Mouse (Mus musculus) myocyte (in vitro differentiated cells): Measurements from ENCODE around the gene Tulp1. TPM values are rescaled to one million over a fixed set of nuclear protein-coding genes. Genes with fewer than 3 reads are reported as not detected.

ENCODE experiments used
- H3K27me3 ChIP-seq: one replicate; pipeline ENCODE4 v1.6.1; 2011; ENCODE audit not compliant: control insufficient read depth, insufficient read depth, insufficient read length
- H3K36me3 ChIP-seq: one replicate; pipeline ENCODE4 v1.6.1; 2011; ENCODE audit not compliant: control insufficient read depth, insufficient read depth
- H3K4me2 ChIP-seq: one replicate; pipeline ENCODE4 v1.6.1; 2011; ENCODE audit warnings: low read depth, control low read depth
- H3K4me3 ChIP-seq: one replicate; pipeline ENCODE4 v1.5.1; 2011; ENCODE audit warnings: mild to moderate bottlenecking, control low read depth, moderate library complexity
- H3K79me2 ChIP-seq: one replicate; pipeline ENCODE4 v1.6.1; 2011; ENCODE audit not compliant: control insufficient read depth, insufficient read depth
- H3ac ChIP-seq: one replicate; pipeline ENCODE4 v1.6.1; 2011; ENCODE audit not compliant: control insufficient read depth, insufficient read length
- CEBPB ChIP-seq: IDR thresholded peaks from 2 replicates; pipeline ENCODE4 v1.6.1; 2011; ENCODE audit warnings: mild to moderate bottlenecking, moderate library complexity; ENCODE audit not compliant: poor library complexity, insufficient read depth, severe bottlenecking
- E2F4 ChIP-seq: IDR thresholded peaks from one replicate; pipeline ENCODE4 v1.6.1; 2011; ENCODE audit warnings: mild to moderate bottlenecking, control low read depth, moderate library complexity; ENCODE audit not compliant: insufficient read depth
- MAX ChIP-seq: IDR thresholded peaks from one replicate; pipeline ENCODE4 v1.6.1; 2011; ENCODE audit warnings: low read depth, mild to moderate bottlenecking, control low read depth
- MYOD1 ChIP-seq, 3 experiments: IDR thresholded peaks; one replicate each; pipeline ENCODE4 v1.6.1; 2011; ENCODE audit warnings: control low read depth in 2 of 3, low read depth in 2 of 3, mild to moderate bottlenecking in 2 of 3, moderate library complexity in 1 of 3; ENCODE audit not compliant: insufficient read length in 2 of 3, control insufficient read depth in 1 of 3
- MYOG ChIP-seq, 3 experiments: IDR thresholded peaks; one replicate each; pipeline ENCODE4 v1.6.1; 2011; ENCODE audit warnings: control low read depth in 2 of 3, low read depth in 2 of 3, mild to moderate bottlenecking in 2 of 3; ENCODE audit not compliant: insufficient read length in 2 of 3, control insufficient read depth in 1 of 3, insufficient read depth in 1 of 3
- POLR2A ChIP-seq: IDR thresholded peaks from one replicate; pipeline ENCODE4 v1.6.1; 2011; ENCODE audit warnings: low read depth, mild to moderate bottlenecking, control low read depth, moderate library complexity; ENCODE audit not compliant: insufficient read length
- POLR2AphosphoS2 ChIP-seq: IDR thresholded peaks from one replicate; pipeline ENCODE4 v1.6.1; 2011; ENCODE audit warnings: low read depth, control low read depth; ENCODE audit not compliant: insufficient read length
- REST ChIP-seq: IDR thresholded peaks from one replicate; pipeline ENCODE4 v1.6.1; 2011; ENCODE audit warnings: mild to moderate bottlenecking, control low read depth, moderate library complexity; ENCODE audit not compliant: insufficient read depth, insufficient read length
- SRF ChIP-seq: IDR thresholded peaks from one replicate; pipeline ENCODE4 v1.6.1; 2011; ENCODE audit warnings: low read depth; ENCODE audit not compliant: control insufficient read depth, insufficient read length
- TCF12 ChIP-seq: IDR thresholded peaks from one replicate; pipeline ENCODE4 v1.6.1; 2011; ENCODE audit warnings: mild to moderate bottlenecking, control low read depth; ENCODE audit not compliant: poor library complexity, insufficient read depth, severe bottlenecking
- TCF3 ChIP-seq: IDR thresholded peaks from one replicate; pipeline ENCODE4 v1.6.1; 2011; ENCODE audit warnings: low read depth, control low read depth; ENCODE audit not compliant: insufficient read length
- USF1 ChIP-seq: IDR thresholded peaks from one replicate; pipeline ENCODE4 v1.6.1; 2011; ENCODE audit warnings: low read depth, mild to moderate bottlenecking, control low read depth, moderate library complexity
- polyA plus RNA-seq: library from polyadenylated mRNA; unstranded; fragments of >200 nt; fragmentation: generic; extraction: Trizol; gene quantifications from one replicate; pipeline ENCODE4 v1.2.1, GENCODE M21; 2012; ENCODE audit warnings: missing spikeins

Gene Tulp1
- polyA plus RNA-seq, 1 experiment = not detected

- Histone ChIP-seq H3K36me3 (no peaks in the 10 kb centered on the region), H3K4me3 (peak overlapping the region; percentile 73), H3ac (peak overlapping the region; percentile 80), H3K4me2 (peak overlapping the region; percentile 83), H3K79me2 (peaks cover 34% of the 10 kb centered on the region), H3K27me3 (no peaks in the 10 kb centered on the region)
- TF ChIP-seq CEBPB = no peak
- TF ChIP-seq MYOG (IDR thresholded peaks at IDR 0.05; ENCODE audit: control insufficient read depth in 1 of 3, insufficient read depth in 1 of 3, insufficient read length in 2 of 3, low read depth in 2 of 3) = no peak
- no peak for TF ChIP-seq MAX
- no peak for TF ChIP-seq POLR2A
- no peak for TF ChIP-seq USF1
- no peak for TF ChIP-seq E2F4
- no peak for TF ChIP-seq POLR2AphosphoS2
- no peak for TF ChIP-seq REST
- no peak for TF ChIP-seq MYOD1 (IDR thresholded peaks at IDR 0.05; ENCODE audit: control insufficient read depth in 1 of 3, insufficient read length in 2 of 3, low read depth in 2 of 3)
- TF ChIP-seq SRF = no peak
- no peak for TF ChIP-seq TCF3
- TF ChIP-seq TCF12 = no peak
Measured at GRCm38 (mm10) chr17:28351353-28351890, 13.6 kb downstream of the Tulp1 start.

DNA sequence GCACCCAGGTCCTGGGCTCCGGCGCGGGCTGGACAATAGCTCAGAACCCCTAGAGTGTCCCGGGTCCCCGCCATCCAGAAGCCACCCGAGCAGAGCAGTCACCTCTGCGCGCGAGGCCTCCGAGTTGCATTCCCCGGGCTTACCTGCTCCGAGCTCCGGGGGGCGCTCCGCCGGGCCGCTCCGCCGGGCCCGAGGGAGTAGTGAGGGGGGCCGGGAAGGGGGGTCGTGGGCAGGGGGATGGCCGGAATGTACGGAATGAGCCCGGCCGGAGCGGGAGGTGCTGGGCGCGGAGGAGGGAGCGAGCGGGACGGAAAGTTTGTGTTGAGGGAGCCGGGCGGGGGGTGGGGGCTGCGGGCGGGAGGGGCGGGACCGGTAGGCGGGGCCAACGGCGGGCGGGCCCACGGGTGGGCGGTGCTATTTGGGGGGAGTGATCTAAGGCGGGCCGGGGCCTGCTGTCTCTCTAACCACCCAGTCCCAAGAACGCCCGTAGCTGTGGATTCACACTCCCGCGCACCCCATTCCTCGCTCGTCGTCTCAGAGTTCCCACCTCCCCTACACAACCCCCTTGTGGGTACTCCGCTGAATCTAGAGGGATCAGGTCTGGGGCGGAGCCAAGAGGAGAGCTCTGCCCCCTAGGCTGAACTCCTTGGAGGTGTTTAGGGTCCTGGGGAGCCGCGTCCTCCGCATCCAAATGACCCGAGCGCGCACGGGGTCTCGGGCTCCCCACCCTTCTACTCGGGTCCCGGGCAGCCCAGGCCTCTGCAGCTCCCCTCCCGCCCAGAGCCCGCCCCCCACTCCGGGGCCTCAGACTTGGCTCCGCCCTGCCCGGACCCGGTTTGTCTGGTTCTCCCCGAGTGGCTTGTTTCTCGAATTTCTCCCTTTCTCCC lies 14.3 kb downstream of the Tulp1 start, which contains the start of gene Tead3:
TSS of gene Tead3 (minus strand) at position 352 of the 887 bp plus-strand sequence.
- peaks cover 40% of the 10 kb centered on the region for H3K79me2 ChIP-seq
- peak within 1 kb of the TSS; percentile 73 for H3K4me3 ChIP-seq
- peak within 1 kb of the TSS; percentile 80 for H3ac ChIP-seq
- no peak for TF ChIP-seq REST
- no peak for TF ChIP-seq CEBPB
- TF ChIP-seq POLR2A = peak; percentile 74
- TF ChIP-seq MYOD1 (IDR thresholded peaks at IDR 0.05; ENCODE audit: control insufficient read depth in 1 of 3, insufficient read length in 2 of 3, low read depth in 2 of 3) = no peak
- peak; percentile 54 for TF ChIP-seq POLR2AphosphoS2
- no peak for TF ChIP-seq MYOG (IDR thresholded peaks at IDR 0.05; ENCODE audit: control insufficient read depth in 1 of 3, insufficient read depth in 1 of 3, insufficient read length in 2 of 3, low read depth in 2 of 3)
- H3K4me2 ChIP-seq = peak within 1 kb of the TSS; percentile 97
- no peaks in the 10 kb centered on the region for H3K36me3 ChIP-seq
- no peaks in the 10 kb centered on the region for H3K27me3 ChIP-seq

DNA sequence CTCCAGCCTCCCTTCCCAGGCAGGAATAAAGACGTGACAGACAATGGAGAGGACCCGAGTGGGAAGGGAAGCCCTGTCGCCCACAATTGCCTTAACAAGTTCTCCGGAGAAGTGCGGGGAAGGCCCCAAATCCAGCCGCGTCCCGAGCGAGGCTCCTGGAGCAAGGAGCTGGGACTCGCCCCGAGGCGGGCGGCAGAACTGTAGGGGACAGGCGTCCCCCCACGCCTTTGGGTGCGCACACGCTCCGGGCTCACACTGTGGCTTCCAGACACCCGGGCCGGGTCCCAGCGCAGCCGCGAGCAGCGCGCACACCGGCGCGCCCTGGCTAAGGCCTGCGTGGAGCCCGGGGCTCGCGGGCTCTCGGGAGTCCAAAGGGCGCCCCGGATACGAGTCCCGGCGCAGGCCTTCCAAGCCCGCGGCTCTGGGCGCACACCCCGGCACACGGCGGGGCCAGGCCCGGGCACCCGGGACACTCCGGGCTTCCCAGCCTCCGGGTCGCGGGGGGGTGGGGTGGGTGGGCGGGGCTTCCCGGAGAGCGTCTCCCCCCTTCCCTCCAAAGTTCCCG lies 15.0 kb downstream of the Tulp1 start:
- peak; percentile 15 for TF ChIP-seq POLR2AphosphoS2
- no peak for TF ChIP-seq SRF
- no peak for TF ChIP-seq REST
- peak; percentile 44 for TF ChIP-seq POLR2A
- H3K79me2 ChIP-seq = peaks cover 40% of the 10 kb centered on the region
- H3ac ChIP-seq = peak overlapping the region; percentile 80
- H3K36me3 ChIP-seq = no peaks in the 10 kb centered on the region
- H3K27me3 ChIP-seq = no peaks in the 10 kb centered on the region
- H3K4me3 ChIP-seq = peak overlapping the region; percentile 73
- H3K4me2 ChIP-seq = peak overlapping the region; percentile 97

DNA sequence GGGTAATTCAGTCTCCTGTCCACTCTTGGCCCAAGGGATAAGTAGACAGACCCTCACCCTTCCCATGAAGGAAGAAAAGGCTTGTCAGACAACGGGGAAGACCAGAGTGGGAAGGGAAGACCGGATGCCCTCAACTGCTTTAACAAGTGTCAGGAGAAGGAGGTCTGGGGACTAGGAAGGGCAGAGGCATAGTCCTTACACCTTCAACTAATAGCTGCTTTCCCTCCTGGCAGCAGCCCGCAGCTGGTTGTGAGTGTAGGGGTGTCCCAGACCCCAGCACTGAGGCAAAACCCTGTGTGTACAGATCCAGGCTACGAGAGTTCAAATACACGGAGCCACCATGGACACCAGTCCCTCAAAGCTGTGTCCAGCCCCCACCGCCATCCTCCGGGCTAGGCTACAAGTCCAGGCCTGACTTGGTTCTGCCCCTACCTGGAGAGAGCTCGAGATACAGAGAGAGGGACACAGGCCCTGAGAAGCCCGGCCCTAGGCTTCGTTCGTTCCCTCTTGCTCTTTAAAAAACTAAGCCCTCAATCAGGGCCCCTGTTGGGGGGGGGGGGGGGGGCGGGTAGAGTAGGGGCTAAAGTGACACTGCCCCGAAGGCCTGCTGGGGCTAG lies 15.7 kb downstream of the Tulp1 start:
- no peak for TF ChIP-seq MYOG (IDR thresholded peaks at IDR 0.05; ENCODE audit: control insufficient read depth in 1 of 3, insufficient read depth in 1 of 3, insufficient read length in 2 of 3, low read depth in 2 of 3)
- no peak for TF ChIP-seq E2F4
- TF ChIP-seq SRF = no peak
- Histone ChIP-seq H3K4me2 (peak overlapping the region; percentile 97), H3K36me3 (no peaks in the 10 kb centered on the region), H3K79me2 (peaks cover 46% of the 10 kb centered on the region), H3ac (peak overlapping the region; percentile 80), H3K27me3 (no peaks in the 10 kb centered on the region), H3K4me3 (peak overlapping the region; percentile 73)
